Mouse (Mus musculus): ENCODE measurements around the gene Pkd1l1. TPM values are rescaled to one million over a fixed set of nuclear protein-coding genes. Genes with fewer than 3 reads are reported as not detected.

Gene Pkd1l1
- polyA plus RNA-seq, 1 experiment: 0.53 TPM

DNA sequence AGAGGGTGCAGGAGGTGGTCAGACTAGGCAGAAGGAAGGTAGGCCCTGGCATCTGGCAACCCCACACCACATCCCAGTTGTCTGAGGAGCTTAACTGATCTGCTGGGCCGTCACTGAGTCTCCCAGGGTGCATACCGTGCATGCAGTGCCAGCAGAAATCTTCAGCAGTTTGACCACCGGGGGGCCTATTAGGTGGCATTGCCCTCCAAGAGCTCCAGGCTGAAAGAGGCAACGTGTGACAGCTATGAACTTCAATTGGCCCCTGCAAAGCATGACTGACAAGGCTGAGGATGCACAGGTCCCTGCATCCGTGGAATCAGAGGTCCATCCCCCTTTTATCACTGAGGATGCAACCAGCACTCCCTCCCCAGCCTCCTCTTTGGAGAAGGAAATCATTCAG, 116.9 kb downstream of the Pkd1l1 start:
- TF ChIP-seq CTCF (IDR thresholded peaks at IDR 0.05; ENCODE audit: control insufficient read depth, insufficient read depth, insufficient replicate concordance, low read depth, low read length): no peak
- no peak for TF ChIP-seq POLR2A (IDR thresholded peaks at IDR 0.05; ENCODE audit: control insufficient read depth, low read depth, low read length)
- Histone ChIP-seq H3K27me3 (ENCODE audit: control insufficient read depth, insufficient read depth, low read length) (no peaks in the 10 kb centered on the region), H3K36me3 (ENCODE audit: control insufficient read depth, insufficient read depth, low read length) (no peaks in the 10 kb centered on the region), H3K4me1 (ENCODE audit: control insufficient read depth, insufficient read depth, low read length) (no peaks in the 10 kb centered on the region), H3K27ac (ENCODE audit: control insufficient read depth, insufficient read depth, low read depth, low read length) (no peak overlapping the region), H3K4me3 (ENCODE audit: control insufficient read depth, low read depth, low read length) (no peak overlapping the region)

DNA sequence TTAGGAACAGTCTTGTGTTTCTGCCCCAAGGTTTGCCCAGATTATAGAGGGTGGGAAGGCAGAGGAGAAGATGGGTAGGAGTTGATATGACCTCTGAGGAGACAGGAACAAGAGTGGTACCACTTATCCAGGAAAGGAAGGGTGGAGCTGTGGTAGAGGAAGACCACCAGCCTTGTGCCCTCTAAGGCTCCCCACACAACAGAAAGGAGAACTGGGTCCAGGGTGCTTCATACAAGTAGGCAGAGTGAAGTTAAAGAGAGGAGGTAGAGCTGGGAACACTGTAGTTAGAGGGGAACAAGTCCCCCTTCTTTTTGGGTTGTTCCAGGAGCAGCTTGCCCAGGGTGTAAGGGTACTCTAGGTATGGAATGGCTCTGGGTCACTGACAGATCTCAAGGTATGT, 125.0 kb downstream of the Pkd1l1 start:
- Histone ChIP-seq H3K36me3 (ENCODE audit: control insufficient read depth, insufficient read depth, low read length) (no peaks in the 10 kb centered on the region), H3K27me3 (ENCODE audit: control insufficient read depth, insufficient read depth, low read length) (no peaks in the 10 kb centered on the region), H3K4me3 (ENCODE audit: control insufficient read depth, low read depth, low read length) (no peak overlapping the region), H3K27ac (ENCODE audit: control insufficient read depth, insufficient read depth, low read depth, low read length) (no peak overlapping the region), H3K4me1 (ENCODE audit: control insufficient read depth, insufficient read depth, low read length) (no peaks in the 10 kb centered on the region)
- TF ChIP-seq CTCF (IDR thresholded peaks at IDR 0.05; ENCODE audit: control insufficient read depth, insufficient read depth, insufficient replicate concordance, low read depth, low read length) (no peak), POLR2A (IDR thresholded peaks at IDR 0.05; ENCODE audit: control insufficient read depth, low read depth, low read length) (no peak)

DNA sequence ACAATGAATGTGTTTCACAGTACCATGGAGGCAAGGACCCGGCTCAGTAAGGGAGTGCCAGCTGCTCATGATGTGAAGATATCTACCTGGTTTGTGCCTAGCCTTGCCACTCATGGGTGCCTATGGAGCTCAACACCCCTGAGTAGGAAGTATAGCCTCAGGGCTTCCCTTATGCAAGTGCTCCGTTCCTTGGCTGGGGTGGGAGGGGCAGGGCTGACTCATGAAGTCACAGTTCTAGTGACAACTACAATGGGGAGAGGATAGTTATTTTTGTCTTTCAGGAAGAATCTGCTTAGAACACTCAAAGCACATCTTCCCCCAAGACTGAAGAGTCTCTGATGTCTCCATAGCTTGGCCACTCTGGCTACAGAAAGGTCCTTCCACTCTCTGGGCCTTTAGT, 125.4 kb downstream of the Pkd1l1 start:
- Histone ChIP-seq H3K27ac (ENCODE audit: control insufficient read depth, insufficient read depth, low read depth, low read length) (no peak overlapping the region), H3K4me3 (ENCODE audit: control insufficient read depth, low read depth, low read length) (no peak overlapping the region), H3K27me3 (ENCODE audit: control insufficient read depth, insufficient read depth, low read length) (no peaks in the 10 kb centered on the region), H3K36me3 (ENCODE audit: control insufficient read depth, insufficient read depth, low read length) (no peaks in the 10 kb centered on the region), H3K4me1 (ENCODE audit: control insufficient read depth, insufficient read depth, low read length) (no peaks in the 10 kb centered on the region)
- TF ChIP-seq POLR2A (IDR thresholded peaks at IDR 0.05; ENCODE audit: control insufficient read depth, low read depth, low read length) (no peak), CTCF (IDR thresholded peaks at IDR 0.05; ENCODE audit: control insufficient read depth, insufficient read depth, insufficient replicate concordance, low read depth, low read length) (no peak)

DNA sequence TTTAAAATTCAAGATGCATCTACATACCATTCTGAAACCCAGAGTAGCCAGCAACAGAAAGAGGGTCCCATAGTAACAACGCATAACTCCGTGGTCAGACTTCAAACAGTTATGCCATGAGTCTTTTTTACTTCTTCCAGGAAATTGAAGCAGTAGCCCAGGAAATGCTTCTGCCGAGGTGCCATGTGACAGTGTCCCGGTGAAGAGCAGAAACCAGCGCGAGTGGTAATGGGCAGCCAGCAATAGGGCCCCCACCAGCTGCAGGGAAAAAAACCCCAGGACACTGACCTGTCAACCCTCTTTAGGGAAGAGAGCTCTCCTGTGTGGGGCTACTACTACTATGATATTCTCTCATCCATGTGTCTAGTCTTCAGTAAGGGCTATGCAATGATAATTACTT, 136.9 kb downstream of the Pkd1l1 start:
- H3K27me3 ChIP-seq (ENCODE audit: control insufficient read depth, insufficient read depth, low read length): no peaks in the 10 kb centered on the region
- H3K27ac ChIP-seq (ENCODE audit: control insufficient read depth, insufficient read depth, low read depth, low read length): no peak overlapping the region
- TF ChIP-seq POLR2A (IDR thresholded peaks at IDR 0.05; ENCODE audit: control insufficient read depth, low read depth, low read length) (no peak), CTCF (IDR thresholded peaks at IDR 0.05; ENCODE audit: control insufficient read depth, insufficient read depth, insufficient replicate concordance, low read depth, low read length) (no peak)
- no peaks in the 10 kb centered on the region for H3K4me1 ChIP-seq (ENCODE audit: control insufficient read depth, insufficient read depth, low read length)
- H3K36me3 ChIP-seq (ENCODE audit: control insufficient read depth, insufficient read depth, low read length): no peaks in the 10 kb centered on the region
- no peak overlapping the region for H3K4me3 ChIP-seq (ENCODE audit: control insufficient read depth, low read depth, low read length)

DNA sequence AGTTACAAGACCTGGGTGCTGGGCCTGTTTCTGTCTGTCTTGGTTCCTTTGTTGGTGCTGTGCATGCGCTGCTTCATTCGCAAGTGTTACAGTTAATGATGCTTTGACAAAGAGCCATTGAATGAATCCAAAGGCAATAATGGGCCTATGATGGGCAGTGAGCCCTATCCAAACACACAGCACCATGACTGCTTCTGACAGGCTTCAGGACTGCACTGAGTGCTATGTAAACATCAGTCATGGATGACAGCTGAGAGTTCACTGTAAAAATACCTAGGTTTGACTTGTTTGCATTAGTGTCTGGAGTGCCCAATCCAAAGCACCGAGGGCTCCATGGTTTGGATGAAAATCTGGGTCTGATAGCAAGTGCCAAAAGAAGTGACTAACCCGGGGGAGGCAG, 138.9 kb downstream of the Pkd1l1 start:
- TF ChIP-seq POLR2A (IDR thresholded peaks at IDR 0.05; ENCODE audit: control insufficient read depth, low read depth, low read length) (no peak), CTCF (IDR thresholded peaks at IDR 0.05; ENCODE audit: control insufficient read depth, insufficient read depth, insufficient replicate concordance, low read depth, low read length) (no peak)
- Histone ChIP-seq H3K27me3 (ENCODE audit: control insufficient read depth, insufficient read depth, low read length) (no peaks in the 10 kb centered on the region), H3K36me3 (ENCODE audit: control insufficient read depth, insufficient read depth, low read length) (no peaks in the 10 kb centered on the region), H3K4me1 (ENCODE audit: control insufficient read depth, insufficient read depth, low read length) (no peaks in the 10 kb centered on the region), H3K4me3 (ENCODE audit: control insufficient read depth, low read depth, low read length) (no peak overlapping the region), H3K27ac (ENCODE audit: control insufficient read depth, insufficient read depth, low read depth, low read length) (no peak overlapping the region)

DNA sequence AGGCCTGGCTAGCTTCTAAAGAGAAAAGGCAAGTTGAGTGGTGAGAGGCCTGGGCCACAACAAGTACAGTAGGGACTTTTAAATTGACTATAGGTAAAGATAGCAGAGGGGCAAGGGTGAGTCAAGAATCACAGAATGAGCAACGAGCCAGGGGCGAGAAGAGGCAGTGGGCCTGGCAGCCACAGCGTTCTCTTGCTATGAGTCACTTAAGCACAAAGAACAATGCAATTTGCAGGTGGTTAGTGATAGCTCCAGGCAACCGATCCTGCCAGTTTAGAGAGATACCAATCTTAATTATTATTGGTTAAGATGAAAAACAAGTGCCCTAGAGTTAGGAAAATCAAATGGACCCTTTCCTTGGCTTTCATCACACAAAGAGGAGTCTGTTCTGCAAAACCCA, 142.5 kb downstream of the Pkd1l1 start:
- Histone ChIP-seq H3K27ac (ENCODE audit: control insufficient read depth, insufficient read depth, low read depth, low read length) (no peak overlapping the region), H3K4me3 (ENCODE audit: control insufficient read depth, low read depth, low read length) (no peak overlapping the region), H3K27me3 (ENCODE audit: control insufficient read depth, insufficient read depth, low read length) (no peaks in the 10 kb centered on the region), H3K4me1 (ENCODE audit: control insufficient read depth, insufficient read depth, low read length) (no peaks in the 10 kb centered on the region), H3K36me3 (ENCODE audit: control insufficient read depth, insufficient read depth, low read length) (no peaks in the 10 kb centered on the region)
- TF ChIP-seq POLR2A (IDR thresholded peaks at IDR 0.05; ENCODE audit: control insufficient read depth, low read depth, low read length) (no peak), CTCF (IDR thresholded peaks at IDR 0.05; ENCODE audit: control insufficient read depth, insufficient read depth, insufficient replicate concordance, low read depth, low read length) (no peak)

DNA sequence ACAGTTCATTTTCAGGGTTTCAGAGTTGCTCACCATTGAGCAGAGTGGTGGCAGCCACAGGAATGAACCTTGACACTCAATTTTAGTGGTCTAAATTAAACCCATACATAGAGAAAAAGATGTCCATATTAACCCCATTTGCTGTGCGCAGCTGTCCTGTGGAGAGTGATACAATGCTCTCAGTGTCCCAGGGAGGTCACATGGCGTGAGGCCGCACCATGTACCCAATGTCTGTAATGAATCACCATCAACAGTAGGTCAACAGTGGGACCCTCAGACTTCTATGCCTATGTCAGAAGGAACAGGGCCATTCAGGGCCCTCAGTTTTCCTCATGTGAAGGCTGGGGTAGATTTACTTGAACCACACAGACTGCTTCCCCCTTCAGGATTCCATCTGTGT, 143.5 kb downstream of the Pkd1l1 start:
- H3K36me3 ChIP-seq (ENCODE audit: control insufficient read depth, insufficient read depth, low read length): no peaks in the 10 kb centered on the region
- H3K4me3 ChIP-seq (ENCODE audit: control insufficient read depth, low read depth, low read length): no peak overlapping the region
- no peak overlapping the region for H3K27ac ChIP-seq (ENCODE audit: control insufficient read depth, insufficient read depth, low read depth, low read length)
- no peaks in the 10 kb centered on the region for H3K4me1 ChIP-seq (ENCODE audit: control insufficient read depth, insufficient read depth, low read length)
- no peaks in the 10 kb centered on the region for H3K27me3 ChIP-seq (ENCODE audit: control insufficient read depth, insufficient read depth, low read length)
- TF ChIP-seq CTCF (IDR thresholded peaks at IDR 0.05; ENCODE audit: control insufficient read depth, insufficient read depth, insufficient replicate concordance, low read depth, low read length) (no peak), POLR2A (IDR thresholded peaks at IDR 0.05; ENCODE audit: control insufficient read depth, low read depth, low read length) (no peak)

All from testis, adult 2 months (tissue).